Mouse (Mus musculus) forebrain, embryonic 12.5 days (tissue): ENCODE results near the gene Smim10l1. TPM values are rescaled to one million over a fixed set of nuclear protein-coding genes. Genes with fewer than 3 reads are reported as not detected.

ENCODE experiments used
- ATAC-seq: fragments of 200-750 bp; cut with Nextera tagmentation; 2 replicates; pipeline ENCODE4 v1.8.0; 2017; ENCODE audit warnings: moderate TSS enrichment; ENCODE audit not compliant: low FRiP score
- H3K27ac ChIP-seq: fragments of 300-500 bp; sonication (generic); 2 replicates; pipeline ENCODE4 v1.5.1; 2016; ENCODE audit warnings: mild to moderate bottlenecking
- H3K27me3 ChIP-seq: fragments of 300-500 bp; sonication (generic); 2 replicates; pipeline ENCODE4 v1.6.1; 2016; ENCODE audit warnings: mild to moderate bottlenecking
- H3K36me3 ChIP-seq: fragments of 300-500 bp; sonication (generic); replicated peaks from 2 replicates; pipeline ENCODE4 v1.6.1; 2016; ENCODE audit warnings: mild to moderate bottlenecking
- H3K4me1 ChIP-seq: fragments of 300-500 bp; sonication (generic); 2 replicates; pipeline ENCODE4 v1.6.1; 2016
- H3K4me2 ChIP-seq: fragments of 300-500 bp; sonication (generic); 2 replicates; pipeline ENCODE4 v1.6.1; 2016; ENCODE audit warnings: mild to moderate bottlenecking, moderate library complexity
- H3K4me3 ChIP-seq: fragments of 300-500 bp; sonication (generic); replicated peaks from 2 replicates; pipeline ENCODE4 v1.5.1; 2016; ENCODE audit warnings: mild to moderate bottlenecking
- H3K9ac ChIP-seq: fragments of 300-500 bp; sonication (generic); 2 replicates; pipeline ENCODE4 v1.6.1; 2016; ENCODE audit warnings: mild to moderate bottlenecking
- H3K9me3 ChIP-seq: fragments of 300-500 bp; sonication (generic); 2 replicates; pipeline ENCODE4 v1.6.1; 2016
- WGBS: fragments of 180-500 bp; shearing (Covaris S2); methylation state at CpG from one replicate; pipeline ENCODE4 v1.1.7; 2016; 5-methylcytosine and 5-hydroxymethylcytosine counted together
- polyA plus RNA-seq: library from polyadenylated mRNA; unstranded; fragments of >200 nt; fragmentation: Nextera tagmentation; extraction: Ambion mirVana; gene quantifications from 2 replicates; pipeline ENCODE4 v1.2.1, GENCODE M21; 2016

The Smim10l1 gene
- polyA plus RNA-seq, result 100.0 and 102 TPM in 2 replicates

GRCm38 (mm10) chr6:133104609-133104921, at the start of gene Smim10l1:
TSS of gene Smim10l1 (plus strand) at chr6:133104909.
- Histone ChIP-seq H3K4me1 (no peaks in the 10 kb centered on the region), H3K9me3 (no peaks in the 10 kb centered on the region), H3K27me3 (no peaks in the 10 kb centered on the region), H3K27ac (peak within 1 kb of the TSS; percentile 98), H3K9ac (peak within 1 kb of the TSS; percentile 92), H3K4me3 (peak within 1 kb of the TSS; percentile 82), H3K36me3 (peaks cover 5% of the 10 kb centered on the region; the same call in 1 of the 2 replicates), H3K4me2 (peak within 1 kb of the TSS; percentile 55)
- no peak for ATAC-seq

- Histone ChIP-seq H3K27me3 (no peaks in the 10 kb centered on the region), H3K4me3 (no peak within 1 kb of the TSS), H3K36me3 (no peaks in the 10 kb centered on the region), H3K9ac (no peak within 1 kb of the TSS), H3K27ac (no peak within 1 kb of the TSS), H3K4me2 (no peak within 1 kb of the TSS), H3K4me1 (no peaks in the 10 kb centered on the region), H3K9me3 (no peaks in the 10 kb centered on the region)
- ATAC-seq, result no peak
These were observed 49.0 kb upstream of the Smim10l1 start, which contains the start of gene Tas2r140 for GRCm38 (mm10) chr6:133055716-133056115. TSS of gene Tas2r140 (minus strand) at chr6:133055816.

GRCm38 (mm10) chr6:133092226-133092625, 12.5 kb upstream of the Smim10l1 start:
- no peak overlapping the region for H3K27ac ChIP-seq
- no peak for ATAC-seq
- no peaks in the 10 kb centered on the region for H3K27me3 ChIP-seq
- 78% methylated on average over 8 of the region's 8 CpGs for WGBS
- H3K9ac ChIP-seq, result no peak overlapping the region
- H3K36me3 ChIP-seq, result no peaks in the 10 kb centered on the region
- no peak overlapping the region for H3K4me2 ChIP-seq
- no peaks in the 10 kb centered on the region for H3K4me1 ChIP-seq
- no peak overlapping the region for H3K4me3 ChIP-seq
- no peaks in the 10 kb centered on the region for H3K9me3 ChIP-seq

DNA sequence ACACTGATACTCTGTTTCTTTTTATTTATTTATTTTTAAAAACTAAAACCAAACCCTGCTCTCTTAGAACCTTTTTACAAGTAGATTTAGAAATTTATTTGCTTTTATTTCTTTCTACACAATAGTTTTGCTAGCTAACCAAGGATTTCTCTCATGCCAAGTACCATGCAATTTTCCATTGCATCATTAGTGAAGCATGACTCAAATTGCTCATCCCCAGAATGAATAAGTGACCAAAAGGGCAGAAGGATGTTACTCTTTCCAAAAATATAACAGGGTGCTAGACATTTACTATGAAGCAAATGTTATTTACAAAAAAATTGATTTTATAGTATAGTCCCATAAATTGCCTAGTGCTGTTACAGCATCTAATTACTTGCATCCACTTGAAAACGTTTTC, 2.3 kb upstream of the Smim10l1 start:
- no peak overlapping the region for H3K9ac ChIP-seq
- no peaks in the 10 kb centered on the region for H3K27me3 ChIP-seq
- H3K4me1 ChIP-seq, result no peaks in the 10 kb centered on the region
- H3K9me3 ChIP-seq, result no peaks in the 10 kb centered on the region
- no peak overlapping the region for H3K4me3 ChIP-seq
- no peak for ATAC-seq
- H3K27ac ChIP-seq, result no peak overlapping the region
- WGBS, result 52% methylated on average over 1 of the region's 1 CpGs
- no peaks in the 10 kb centered on the region for H3K36me3 ChIP-seq
- no peak overlapping the region for H3K4me2 ChIP-seq

GRCm38 (mm10) chr6:133104922-133105859, 482 bp downstream of the Smim10l1 start:
- Histone ChIP-seq H3K4me3 (peak overlapping the region; percentile 82), H3K4me1 (no peaks in the 10 kb centered on the region), H3K9ac (peak overlapping the region; percentile 92), H3K9me3 (no peaks in the 10 kb centered on the region), H3K36me3 (peaks cover 5% of the 10 kb centered on the region; the same call in 1 of the 2 replicates), H3K27me3 (no peaks in the 10 kb centered on the region), H3K27ac (peak overlapping the region; percentile 98), H3K4me2 (peak overlapping the region; percentile 55)
- 3% methylated on average over 62 of the region's 62 CpGs for WGBS
- peak; percentile 96 for ATAC-seq

Other genes with a start within 250 kb of the Smim10l1 start
- not detected in 2 replicates for gene Tas2r116, start 249.5 kb upstream of the Smim10l1 start, polyA plus RNA-seq
- not detected in 2 replicates for gene Tas2r110, start 236.9 kb upstream of the Smim10l1 start, polyA plus RNA-seq
- not detected in 2 replicates for gene Tas2r113, start 211.9 kb upstream of the Smim10l1 start, polyA plus RNA-seq
- not detected in 2 replicates for gene Tas2r125, start 195.3 kb upstream of the Smim10l1 start, polyA plus RNA-seq
- gene Tas2r129, start 153.8 kb upstream of the Smim10l1 start, polyA plus RNA-seq, result not detected in 2 replicates
- gene Tas2r131, start 147.0 kb upstream of the Smim10l1 start, polyA plus RNA-seq, result not detected in 2 replicates
- gene Tas2r109, start 123.9 kb upstream of the Smim10l1 start, polyA plus RNA-seq, result not detected in 2 replicates
- gene Tas2r103, start 67.8 kb upstream of the Smim10l1 start, polyA plus RNA-seq, result not detected in 2 replicates
- gene Tas2r140, start 49.1 kb upstream of the Smim10l1 start, polyA plus RNA-seq, result not detected in 2 replicates
- gene 5530400C23Rik, start 187.3 kb downstream of the Smim10l1 start, polyA plus RNA-seq, result not detected in 2 replicates